ENCODE assay signal across 8 mouse cellular contexts in the genomic region with DNA sequence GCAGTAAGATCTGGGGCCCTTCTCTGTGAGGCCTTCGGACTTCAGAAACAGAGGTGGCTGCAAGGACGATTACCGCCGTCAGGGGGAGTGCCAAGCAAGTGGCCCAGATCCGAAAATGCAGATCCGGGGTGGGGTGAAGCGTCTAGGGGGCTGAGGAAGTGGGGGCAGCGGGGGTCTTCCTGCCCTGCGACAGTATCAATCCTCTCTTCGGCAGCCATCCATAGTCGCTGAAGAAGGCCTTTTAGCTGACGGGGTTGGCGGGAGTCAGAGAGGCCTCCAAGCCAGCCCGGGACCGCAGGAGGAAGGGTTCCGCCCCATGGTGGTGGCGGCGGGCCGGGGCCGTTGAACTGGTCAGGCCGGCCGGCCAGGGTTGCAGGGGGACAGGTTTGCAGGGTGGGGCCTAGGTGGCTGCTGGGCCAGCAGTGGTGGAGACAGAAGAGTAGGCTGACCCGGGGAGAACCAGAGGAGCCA. TPM values are rescaled to one million over a fixed set of nuclear protein-coding genes. Genes with fewer than 3 reads are reported as not detected.
DNase-seq lines count a peak whose midpoint lies in the region; ATAC-seq and TF ChIP-seq lines count a peak whose summit lies in the region.

No protein-coding gene starts in this region.

- peak; percentile 48 for TF ChIP-seq CTCF in bone marrow, adult 2 months (IDR thresholded peaks at IDR 0.05; ENCODE audit: control insufficient read depth, insufficient read depth, low read length)
- peak; percentile 53; the same call in 1 of the 2 replicates for TF ChIP-seq CTCF in spleen, adult 2 months (IDR thresholded peaks at IDR 0.05; ENCODE audit: extremely low read depth, insufficient read depth, insufficient read length, insufficient replicate concordance)

- TF ChIP-seq POLR2A in bone marrow, adult 2 months (IDR thresholded peaks at IDR 0.05; ENCODE audit: borderline replicate concordance, control insufficient read depth, low read depth, low read length), result no peak
- TF ChIP-seq POLR2A in spleen, adult 2 months (IDR thresholded peaks at IDR 0.05; ENCODE audit: low read depth, low read length), result no peak

- no peak overlapping the region for H3K27ac ChIP-seq in bone marrow, adult 2 months (ENCODE audit: control insufficient read depth, insufficient read depth, low read depth, low read length, poor library complexity)
- no peak overlapping the region for H3K27ac ChIP-seq in forebrain, embryonic 13.5 days
- H3K27ac ChIP-seq in limb, embryonic 11.5 days (replicated peaks; ENCODE audit: low read depth, low read length), result no peak overlapping the region
- no peak overlapping the region for H3K27ac ChIP-seq in midbrain, embryonic 11.5 days (ENCODE audit: low read depth, low read length)
- H3K27ac ChIP-seq in spleen, adult 2 months (ENCODE audit: insufficient read depth, low read length), result peak overlapping the region; percentile 54; the same call in 1 of the 2 replicates

- H3K4me1 ChIP-seq in bone marrow, adult 2 months (ENCODE audit: control insufficient read depth, insufficient read depth, low read length), result no peaks in the 10 kb centered on the region
- H3K4me1 ChIP-seq in forebrain, embryonic 13.5 days, result no peaks in the 10 kb centered on the region
- H3K4me1 ChIP-seq in limb, embryonic 11.5 days (ENCODE audit: control insufficient read depth, insufficient read depth, low read length), result no peaks in the 10 kb centered on the region
- H3K4me1 ChIP-seq in midbrain, embryonic 11.5 days (ENCODE audit: control insufficient read depth, insufficient read depth, low read length), result peaks cover 3% of the 10 kb centered on the region; the same call in 1 of the 2 replicates
- peaks cover 2% of the 10 kb centered on the region; the same call in 1 of the 2 replicates for H3K4me1 ChIP-seq in spleen, adult 2 months (ENCODE audit: control insufficient read depth, insufficient read depth, insufficient read length)

- H3K9ac ChIP-seq in forebrain, embryonic 13.5 days, result peak overlapping the region; percentile 61
- H3K9ac ChIP-seq in limb, embryonic 11.5 days (ENCODE audit: low read length), result peak overlapping the region; percentile 70
- peak overlapping the region; percentile 65 for H3K9ac ChIP-seq in midbrain, embryonic 11.5 days (ENCODE audit: low read length)

- H3K36me3 ChIP-seq in forebrain, embryonic 13.5 days (ENCODE audit: poor library complexity, severe bottlenecking), result no peaks in the 10 kb centered on the region
- no peaks in the 10 kb centered on the region for H3K36me3 ChIP-seq in limb, embryonic 11.5 days (ENCODE audit: control insufficient read depth, insufficient read depth, low read length)
- no peaks in the 10 kb centered on the region for H3K36me3 ChIP-seq in midbrain, embryonic 11.5 days (ENCODE audit: control insufficient read depth, insufficient read depth, low read length)
- H3K36me3 ChIP-seq in spleen, adult 2 months (ENCODE audit: control insufficient read depth, insufficient read depth, low read length), result no peaks in the 10 kb centered on the region

- WGBS in bone marrow, adult 2 months, result 12% methylated on average over 23 of the region's 23 CpGs
- 14% methylated on average over 21 of the region's 23 CpGs for WGBS in forebrain, embryonic 13.5 days
- WGBS in limb, embryonic 11.5 days, result 27% methylated on average over 22 of the region's 23 CpGs
- WGBS in midbrain, embryonic 11.5 days, result 23% methylated on average over 23 of the region's 23 CpGs
- WGBS in spleen, adult 2 months, result 22% methylated on average over 23 of the region's 23 CpGs

- peak overlapping the region; percentile 62 for H3K4me3 ChIP-seq in bone marrow, adult 2 months (replicated peaks; ENCODE audit: control insufficient read depth, low read depth, low read length)
- peak overlapping the region; percentile 32 for H3K4me3 ChIP-seq in forebrain, embryonic 13.5 days
- H3K4me3 ChIP-seq in limb, embryonic 11.5 days (ENCODE audit: low read depth, low read length), result peak overlapping the region; percentile 30
- H3K4me3 ChIP-seq in midbrain, embryonic 11.5 days (ENCODE audit: low read depth, low read length), result peak overlapping the region; percentile 34
- peak overlapping the region; percentile 68 for H3K4me3 ChIP-seq in spleen, adult 2 months (ENCODE audit: extremely low read depth, insufficient read depth, insufficient read length)

- ATAC-seq in forebrain, embryonic 13.5 days, result no peak
- peak; percentile 60 to 76 for ATAC-seq in hematopoietic stem cell, adult 5-6 weeks (replicated peaks in 1 of 2; ENCODE audit: insufficient read depth in 1 of 2, low FRiP score in 2 of 2, low TSS enrichment in 1 of 2, low read depth in 1 of 2, poor library complexity in 2 of 2, severe bottlenecking in 2 of 2)
- ATAC-seq in limb, embryonic 11.5 days (ENCODE audit: insufficient number of reproducible peaks, low FRiP score, low TSS enrichment, low read depth), result no peak
- peak; percentile 17 for ATAC-seq in midbrain, embryonic 11.5 days (ENCODE audit: low FRiP score)

- no peaks in the 10 kb centered on the region for H3K9me3 ChIP-seq in forebrain, embryonic 13.5 days (replicated peaks)
- H3K9me3 ChIP-seq in limb, embryonic 11.5 days (ENCODE audit: control insufficient read depth, low read length), result no peaks in the 10 kb centered on the region
- no peaks in the 10 kb centered on the region for H3K9me3 ChIP-seq in midbrain, embryonic 11.5 days (ENCODE audit: control insufficient read depth, low read length)

- peak overlapping the region; percentile 57 for H3K4me2 ChIP-seq in forebrain, embryonic 13.5 days
- peak overlapping the region; percentile 46 for H3K4me2 ChIP-seq in limb, embryonic 11.5 days (ENCODE audit: low read depth, severe bottlenecking)
- H3K4me2 ChIP-seq in midbrain, embryonic 11.5 days, result peak overlapping the region; percentile 50

- H3K27me3 ChIP-seq in forebrain, embryonic 13.5 days, result no peaks in the 10 kb centered on the region
- H3K27me3 ChIP-seq in limb, embryonic 11.5 days (ENCODE audit: control insufficient read depth, insufficient read depth, low read length), result peaks cover 3% of the 10 kb centered on the region; the same call in 1 of the 2 replicates
- H3K27me3 ChIP-seq in midbrain, embryonic 11.5 days (ENCODE audit: control insufficient read depth, insufficient read depth, low read length), result peaks cover 5% of the 10 kb centered on the region
- H3K27me3 ChIP-seq in spleen, adult 2 months (ENCODE audit: control insufficient read depth, insufficient read depth, low read length), result no peaks in the 10 kb centered on the region

- peak; percentile 43 for DNase-seq in MEL-GATA-1-ER (ENCODE audit: extremely low read depth, low read depth)
- DNase-seq in limb, embryonic 11.5 days (ENCODE audit: low spot score), result peak; percentile 74
- peak; percentile 93 for DNase-seq in midbrain, embryonic 11.5 days (ENCODE audit: low spot score, missing footprints)
- peak in 1 of 2 experiments; percentile 60 for DNase-seq in spleen, adult 2 months (ENCODE audit: low read depth in 1 of 2, low spot score in 2 of 2)
- DNase-seq in right cerebral cortex, adult 18-20 months, result no peak

RNA-seq across cellular contexts. Expression of gene Dlg3, which starts 6.9 kb away (rescaled TPM):
- 3.2 and 4.1 TPM in 2 replicates for polyA plus RNA-seq in bone marrow, adult 2 months (2011; ENCODE audit: insufficient read depth, insufficient read length, low replicate concordance, missing spikeins)
- 10.4 and 14.2 TPM in 2 replicates for polyA plus RNA-seq in forebrain, embryonic 13.5 days (2015; fragmentation: Nextera tagmentation; extraction: Ambion mirVana)
- 18.3 and 20.8 TPM in 2 replicates for total RNA-seq in hematopoietic stem cell, adult 5-6 weeks (2017)
- 6.0 and 11.4 TPM in 2 replicates for polyA plus RNA-seq in limb, embryonic 11.5 days (2014; fragmentation: Nextera tagmentation; extraction: Ambion mirVana)
- polyA plus RNA-seq in midbrain, embryonic 11.5 days (2014; fragmentation: Nextera tagmentation; extraction: Ambion mirVana), result 7.5 and 9.7 TPM in 2 replicates
- polyA plus RNA-seq in spleen, adult 2 months (2012; rRNA removed), result 3.0 and 3.1 TPM in 2 replicates

RNA-seq across cellular contexts. Expression of gene Gdpd2, which starts 44.7 kb away (rescaled TPM):
- polyA plus RNA-seq in bone marrow, adult 2 months (2011; ENCODE audit: insufficient read depth, insufficient read length, low replicate concordance, missing spikeins), result 55.8 and 76.7 TPM in 2 replicates
- polyA plus RNA-seq in forebrain, embryonic 13.5 days (2015; fragmentation: Nextera tagmentation; extraction: Ambion mirVana), result 10.7 and 11.5 TPM in 2 replicates
- total RNA-seq in hematopoietic stem cell, adult 5-6 weeks (2017), result 0.44 TPM in 1 of 2 replicates, not detected in the other
- 1.3 and 1.6 TPM in 2 replicates for polyA plus RNA-seq in limb, embryonic 11.5 days (2014; fragmentation: Nextera tagmentation; extraction: Ambion mirVana)
- 13.7 and 19.7 TPM in 2 replicates for polyA plus RNA-seq in midbrain, embryonic 11.5 days (2014; fragmentation: Nextera tagmentation; extraction: Ambion mirVana)
- 139 and 153 TPM in 2 replicates for polyA plus RNA-seq in spleen, adult 2 months (2012; rRNA removed)

Comparison
In these comparisons a context has a peak if more than half of its experiments do, and no peak if none do; other contexts are left out.
1. ATAC-seq: peak in hematopoietic stem cell, adult 5-6 weeks (2 of 2) and midbrain, embryonic 11.5 days (single experiment); none in forebrain, embryonic 13.5 days (single experiment) and limb, embryonic 11.5 days (single experiment).
2. Peak in every context shown above with its lines, with median percentiles within 50 percentile points of each other: H3K4me3 ChIP-seq, H3K4me2 ChIP-seq and H3K9ac ChIP-seq.